Mouse (Mus musculus): ENCODE results near the gene 9430097D07Rik. TPM values are rescaled to one million over a fixed set of nuclear protein-coding genes. Genes with fewer than 3 reads are reported as not detected.

Gene 9430097D07Rik
- polyA plus RNA-seq, 1 experiment from 2014 or later: not detected

DNA sequence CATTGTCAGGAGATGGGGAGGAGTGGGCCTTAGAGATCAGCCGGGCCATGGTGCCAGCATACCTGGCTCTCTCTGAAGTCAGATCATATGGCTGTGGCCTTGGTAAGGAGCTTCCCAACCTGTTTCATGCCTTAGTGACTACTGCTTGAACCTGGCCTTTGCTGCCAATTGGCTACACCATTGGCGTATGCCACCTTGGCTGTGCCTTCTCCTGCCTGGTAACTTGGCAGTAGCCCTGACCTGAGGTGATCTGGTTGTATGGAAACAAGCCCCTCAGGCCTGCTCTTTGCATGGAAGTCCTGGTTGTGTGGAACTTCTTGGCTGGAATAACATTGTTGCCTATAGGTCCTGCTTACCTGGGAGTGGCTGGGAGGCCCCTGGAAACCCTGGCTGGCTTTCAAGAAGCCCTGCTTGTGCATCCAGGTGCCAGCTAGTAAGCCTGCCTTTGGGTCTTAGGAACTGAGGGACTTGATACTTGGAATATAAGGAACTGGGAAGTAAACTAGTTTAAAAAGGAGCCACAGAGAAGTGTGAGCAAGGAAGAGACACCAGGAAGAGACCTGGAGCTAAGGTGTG lies 34.1 kb downstream of the 9430097D07Rik start:
- Histone ChIP-seq H3K4me3 (replicated peaks) (no peak overlapping the region), H3K9ac (replicated peaks) (no peak overlapping the region), H3K4me1 (replicated peaks) (peaks cover 45% of the 10 kb centered on the region), H3K9me3 (no peaks in the 10 kb centered on the region), H3K27me3 (no peaks in the 10 kb centered on the region), H3K27ac (no peak overlapping the region), H3K36me3 (peaks cover 10% of the 10 kb centered on the region; the same call in 1 of the 2 replicates), H3K4me2 (no peak overlapping the region)
- WGBS: 100% methylated on average over 2 of the region's 2 CpGs
- ATAC-seq (ENCODE audit: insufficient number of reproducible peaks, insufficient read depth, low FRiP score, low TSS enrichment, low read depth): no peak

DNA sequence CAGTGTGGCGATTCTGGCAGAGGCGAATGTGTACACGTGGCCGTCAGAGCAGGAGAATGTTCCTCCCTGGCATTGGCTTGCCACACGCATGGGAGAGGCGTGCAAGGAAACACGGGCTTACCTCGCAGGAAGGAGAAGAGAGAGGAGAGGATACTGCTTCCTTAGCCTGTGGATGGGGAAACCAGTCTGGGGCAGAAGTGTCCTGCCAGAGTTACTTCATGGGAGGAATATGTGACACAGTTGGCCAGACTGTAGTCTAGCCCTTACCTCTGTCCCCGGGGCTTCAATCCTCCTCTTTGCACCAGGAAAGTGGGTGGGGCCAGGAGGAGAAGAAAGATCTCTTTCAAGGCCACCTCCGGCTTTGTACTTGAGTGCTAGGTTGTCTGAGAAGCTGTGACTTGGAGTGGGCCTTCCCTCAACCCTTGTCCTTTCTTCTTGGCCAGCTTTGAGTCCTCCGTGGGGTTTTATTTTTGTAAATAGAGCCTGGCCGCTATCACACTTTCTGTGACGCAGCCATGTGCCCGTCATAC lies 36.0 kb downstream of the 9430097D07Rik start:
- Histone ChIP-seq H3K27ac (peak overlapping the region; percentile 72), H3K4me3 (replicated peaks) (no peak overlapping the region), H3K9me3 (no peaks in the 10 kb centered on the region), H3K36me3 (no peaks in the 10 kb centered on the region), H3K4me2 (peak overlapping the region; percentile 88; the same call in 1 of the 2 replicates), H3K9ac (replicated peaks) (no peak overlapping the region), H3K4me1 (replicated peaks) (peaks cover 51% of the 10 kb centered on the region), H3K27me3 (no peaks in the 10 kb centered on the region)
- no peak for ATAC-seq (ENCODE audit: insufficient number of reproducible peaks, insufficient read depth, low FRiP score, low TSS enrichment, low read depth)
- WGBS: 76% methylated on average over 14 of the region's 14 CpGs

DNA sequence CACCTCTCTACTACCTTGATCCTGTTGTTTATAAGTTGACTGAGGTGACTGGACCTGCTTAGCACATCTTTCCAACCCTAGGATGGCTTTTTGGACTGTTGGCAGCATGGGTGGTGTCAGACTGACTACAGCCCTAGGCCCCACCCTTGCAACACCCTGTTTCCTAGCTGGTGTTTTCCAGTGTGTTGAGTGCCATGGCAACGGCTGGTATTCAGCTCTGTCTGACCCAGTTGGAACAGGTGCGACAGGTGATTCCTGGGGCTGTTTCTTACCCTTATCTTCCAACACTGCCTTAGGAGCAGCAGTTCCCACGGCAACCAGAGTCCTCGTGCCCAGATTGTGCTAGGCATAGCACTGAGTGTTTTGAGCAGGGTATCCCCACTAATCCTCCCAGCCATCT lies 37.0 kb downstream of the 9430097D07Rik start:
- H3K36me3 ChIP-seq: no peaks in the 10 kb centered on the region
- no peaks in the 10 kb centered on the region for H3K9me3 ChIP-seq
- peaks cover 61% of the 10 kb centered on the region for H3K4me1 ChIP-seq (replicated peaks)
- no peak for ATAC-seq (ENCODE audit: insufficient number of reproducible peaks, insufficient read depth, low FRiP score, low TSS enrichment, low read depth)
- 76% methylated on average over 4 of the region's 4 CpGs for WGBS
- peak overlapping the region; percentile 72 for H3K27ac ChIP-seq
- H3K9ac ChIP-seq (replicated peaks): no peak overlapping the region
- H3K27me3 ChIP-seq: no peaks in the 10 kb centered on the region
- H3K4me2 ChIP-seq: peak overlapping the region; percentile 88
- H3K4me3 ChIP-seq (replicated peaks): no peak overlapping the region; the same call in 1 of the 2 replicates

DNA sequence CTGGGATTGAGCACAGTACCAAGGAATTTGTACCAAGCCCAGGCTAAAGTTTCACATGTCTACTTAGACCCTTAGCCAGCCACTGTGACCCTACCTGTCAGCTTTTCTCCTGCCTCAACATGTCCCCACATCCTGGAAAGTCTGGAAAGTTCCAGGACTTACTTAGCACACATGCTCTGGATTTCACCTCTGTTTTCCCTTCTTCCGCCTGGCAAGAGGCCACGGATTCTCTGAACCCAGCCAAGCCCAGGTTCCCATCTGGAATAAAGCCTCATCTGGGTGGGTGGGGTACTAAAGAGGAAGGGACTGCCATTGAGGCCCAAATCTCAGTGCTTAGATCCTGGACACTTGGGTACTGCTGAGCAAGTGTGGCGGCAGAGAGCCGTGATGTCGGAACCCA lies 37.5 kb downstream of the 9430097D07Rik start:
- H3K36me3 ChIP-seq: no peaks in the 10 kb centered on the region
- peaks cover 62% of the 10 kb centered on the region for H3K4me1 ChIP-seq (replicated peaks)
- 76% methylated on average over 5 of the region's 5 CpGs for WGBS
- H3K9me3 ChIP-seq: no peaks in the 10 kb centered on the region
- H3K27ac ChIP-seq: 0 out of 2 replicates have a peak overlapping the region, but pooled peaks have one; percentile 17
- H3K9ac ChIP-seq (replicated peaks): 0 out of 2 replicates have a peak overlapping the region, but pooled peaks have one; percentile 23
- peak overlapping the region; percentile 88 for H3K4me2 ChIP-seq
- H3K4me3 ChIP-seq (replicated peaks): peak overlapping the region; percentile 91
- no peaks in the 10 kb centered on the region for H3K27me3 ChIP-seq
- no peak for ATAC-seq (ENCODE audit: insufficient number of reproducible peaks, insufficient read depth, low FRiP score, low TSS enrichment, low read depth)

DNA sequence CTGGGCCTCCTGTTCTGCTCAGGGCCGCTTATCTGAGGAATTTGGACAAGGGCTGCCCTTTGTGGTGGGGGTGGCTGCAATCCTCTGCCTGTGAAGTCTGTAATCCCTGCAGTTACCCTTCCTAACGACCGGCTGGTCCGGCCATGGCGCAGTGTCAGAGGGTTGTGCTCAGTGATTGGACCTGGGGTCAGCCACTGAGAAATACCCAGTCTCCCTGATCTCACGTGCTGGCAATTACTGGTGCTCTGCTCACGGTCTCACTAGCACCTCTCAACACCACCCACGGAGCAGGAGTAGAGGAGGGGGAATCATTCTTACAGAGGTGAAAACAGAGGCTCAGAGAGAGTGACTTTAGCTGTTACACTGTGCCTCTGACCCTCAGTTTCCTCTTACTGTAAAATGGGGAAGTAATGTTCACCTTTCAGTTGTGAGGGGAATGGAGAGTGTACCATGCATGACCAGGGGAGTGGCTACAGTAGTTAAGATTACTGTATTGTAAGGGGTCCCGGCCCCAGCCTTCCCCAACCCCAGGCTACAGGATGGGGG lies 38.1 kb downstream of the 9430097D07Rik start:
- no peaks in the 10 kb centered on the region for H3K36me3 ChIP-seq
- H3K4me3 ChIP-seq (replicated peaks): peak overlapping the region; percentile 91
- H3K4me1 ChIP-seq (replicated peaks): peaks cover 61% of the 10 kb centered on the region
- 7% methylated on average over 9 of the region's 9 CpGs for WGBS
- H3K27me3 ChIP-seq: no peaks in the 10 kb centered on the region
- H3K9me3 ChIP-seq: no peaks in the 10 kb centered on the region
- H3K4me2 ChIP-seq: peak overlapping the region; percentile 88
- peak overlapping the region; percentile 93 for H3K9ac ChIP-seq (replicated peaks)
- ATAC-seq (ENCODE audit: insufficient number of reproducible peaks, insufficient read depth, low FRiP score, low TSS enrichment, low read depth): no peak
- peak overlapping the region; percentile 77 for H3K27ac ChIP-seq

DNA sequence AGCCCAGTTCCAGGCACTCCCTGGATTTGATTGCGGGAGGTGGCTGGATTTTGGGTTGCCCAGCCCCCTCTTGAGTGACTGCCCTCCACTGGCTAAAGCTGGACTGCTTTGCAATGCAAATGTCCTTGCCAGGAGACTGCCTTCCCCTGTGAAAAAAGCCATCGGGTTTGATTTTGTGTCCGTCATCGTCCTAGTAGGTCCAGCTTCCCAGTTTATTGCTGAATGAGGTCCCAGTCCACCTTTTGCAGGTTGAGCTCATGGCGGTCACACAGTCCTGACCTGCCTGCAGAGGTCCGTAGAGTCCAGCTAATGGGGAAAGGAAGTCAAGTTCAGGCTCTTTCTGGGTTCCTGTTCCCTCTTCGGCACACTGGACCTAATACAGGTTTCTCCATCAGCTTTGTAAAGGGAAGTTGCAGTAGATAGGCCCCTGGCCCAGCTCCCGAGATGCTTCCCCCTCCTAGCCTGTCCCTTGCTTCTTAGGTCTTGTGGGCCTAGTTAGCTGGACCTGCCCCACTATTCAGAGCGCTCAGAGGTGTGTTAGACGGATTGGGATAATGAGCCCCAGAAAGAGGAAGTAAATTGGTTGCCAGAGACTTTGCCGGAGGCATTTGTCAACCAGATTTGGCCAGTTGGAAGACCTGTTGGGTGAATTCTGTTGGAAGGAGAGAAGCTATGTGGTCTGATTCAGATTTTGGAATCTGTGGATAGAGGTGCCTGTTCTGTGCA lies 38.7 kb downstream of the 9430097D07Rik start:
- peak overlapping the region; percentile 77 for H3K27ac ChIP-seq
- H3K4me2 ChIP-seq: peak overlapping the region; percentile 88
- ATAC-seq (ENCODE audit: insufficient number of reproducible peaks, insufficient read depth, low FRiP score, low TSS enrichment, low read depth): no peak
- WGBS: 3% methylated on average over 11 of the region's 11 CpGs
- H3K9me3 ChIP-seq: no peaks in the 10 kb centered on the region
- no peaks in the 10 kb centered on the region for H3K36me3 ChIP-seq
- peak overlapping the region; percentile 91 for H3K4me3 ChIP-seq (replicated peaks)
- peaks cover 59% of the 10 kb centered on the region for H3K4me1 ChIP-seq (replicated peaks)
- H3K9ac ChIP-seq (replicated peaks): peak overlapping the region; percentile 93
- no peaks in the 10 kb centered on the region for H3K27me3 ChIP-seq

DNA sequence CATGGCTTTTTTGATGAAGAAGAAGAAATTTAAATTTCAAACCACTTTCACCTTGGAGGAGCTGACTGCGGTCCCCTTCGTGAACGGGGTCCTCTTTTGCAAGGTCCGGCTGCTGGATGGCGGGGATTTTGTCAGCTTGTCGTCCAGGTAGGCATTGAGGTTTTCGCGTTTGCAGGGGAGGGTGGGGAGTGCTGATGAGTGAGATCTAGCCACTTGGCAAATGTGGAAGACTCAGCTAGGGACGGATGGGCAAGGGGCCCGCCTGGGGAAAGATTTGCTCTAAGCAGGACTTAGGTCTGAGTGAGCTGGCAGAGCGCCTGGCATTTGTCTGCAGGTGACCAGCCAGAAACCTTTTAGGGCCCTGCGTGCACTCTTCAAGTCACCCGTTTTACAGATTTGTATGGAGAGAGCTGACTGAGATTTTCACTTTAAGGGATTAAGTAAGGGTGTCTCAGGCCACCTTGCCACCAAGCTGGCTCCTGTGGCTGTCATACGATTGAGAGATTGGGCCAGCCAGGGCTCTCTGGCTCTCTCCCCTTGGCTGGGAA lies 39.3 kb downstream of the 9430097D07Rik start:
- ATAC-seq (ENCODE audit: insufficient number of reproducible peaks, insufficient read depth, low FRiP score, low TSS enrichment, low read depth): no peak
- H3K4me1 ChIP-seq (replicated peaks): peaks cover 57% of the 10 kb centered on the region
- whole genome bisulfite sequencing: 1% methylated on average over 14 of the region's 14 CpGs

DNA sequence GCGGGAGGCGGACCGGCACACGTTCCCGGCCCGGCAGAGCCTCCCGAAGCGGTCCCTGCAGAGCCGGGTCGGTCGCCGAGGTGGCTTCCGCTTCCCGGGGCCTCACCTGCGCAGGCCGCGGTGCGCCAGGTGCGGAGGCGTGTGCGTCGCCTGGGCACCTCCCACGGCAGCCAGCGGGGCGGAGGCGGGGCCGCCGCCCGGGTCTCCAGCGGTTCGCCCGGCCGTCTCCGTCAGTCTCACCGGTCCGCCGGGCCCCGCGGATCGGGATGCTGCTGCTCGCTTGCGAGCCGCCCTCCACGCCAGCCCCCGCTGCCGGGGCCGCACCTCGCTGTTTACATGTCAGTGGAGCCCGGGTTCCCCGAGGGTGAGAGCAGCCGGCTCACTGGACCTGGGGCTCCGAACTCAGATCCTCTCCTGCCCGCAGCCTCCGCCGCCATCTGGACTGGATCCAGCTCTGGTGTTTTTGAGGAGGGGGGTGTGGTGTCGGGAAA lies 39.9 kb downstream of the 9430097D07Rik start:
- no peaks in the 10 kb centered on the region for H3K36me3 ChIP-seq
- H3K4me2 ChIP-seq: peak overlapping the region; percentile 88
- peak overlapping the region; percentile 91 for H3K4me3 ChIP-seq (replicated peaks)
- ATAC-seq (ENCODE audit: insufficient number of reproducible peaks, insufficient read depth, low FRiP score, low TSS enrichment, low read depth): no peak; the same call in 1 of the 2 replicates
- WGBS: 1% methylated on average over 45 of the region's 56 CpGs
- H3K9me3 ChIP-seq: no peaks in the 10 kb centered on the region
- H3K27ac ChIP-seq: peak overlapping the region; percentile 98
- H3K27me3 ChIP-seq: no peaks in the 10 kb centered on the region
- H3K9ac ChIP-seq (replicated peaks): peak overlapping the region; percentile 93
- H3K4me1 ChIP-seq (replicated peaks): peaks cover 54% of the 10 kb centered on the region

More for the DNA sequence above, 39.3 kb downstream of the 9430097D07Rik start:
- Histone ChIP-seq H3K27me3 (no peaks in the 10 kb centered on the region), H3K36me3 (no peaks in the 10 kb centered on the region), H3K4me2 (peak overlapping the region; percentile 88), H3K27ac (peak overlapping the region; percentile 98; the same call in 1 of the 2 replicates), H3K9me3 (no peaks in the 10 kb centered on the region), H3K9ac (replicated peaks) (peak overlapping the region; percentile 93), H3K4me3 (replicated peaks) (peak overlapping the region; percentile 91)

DNA sequence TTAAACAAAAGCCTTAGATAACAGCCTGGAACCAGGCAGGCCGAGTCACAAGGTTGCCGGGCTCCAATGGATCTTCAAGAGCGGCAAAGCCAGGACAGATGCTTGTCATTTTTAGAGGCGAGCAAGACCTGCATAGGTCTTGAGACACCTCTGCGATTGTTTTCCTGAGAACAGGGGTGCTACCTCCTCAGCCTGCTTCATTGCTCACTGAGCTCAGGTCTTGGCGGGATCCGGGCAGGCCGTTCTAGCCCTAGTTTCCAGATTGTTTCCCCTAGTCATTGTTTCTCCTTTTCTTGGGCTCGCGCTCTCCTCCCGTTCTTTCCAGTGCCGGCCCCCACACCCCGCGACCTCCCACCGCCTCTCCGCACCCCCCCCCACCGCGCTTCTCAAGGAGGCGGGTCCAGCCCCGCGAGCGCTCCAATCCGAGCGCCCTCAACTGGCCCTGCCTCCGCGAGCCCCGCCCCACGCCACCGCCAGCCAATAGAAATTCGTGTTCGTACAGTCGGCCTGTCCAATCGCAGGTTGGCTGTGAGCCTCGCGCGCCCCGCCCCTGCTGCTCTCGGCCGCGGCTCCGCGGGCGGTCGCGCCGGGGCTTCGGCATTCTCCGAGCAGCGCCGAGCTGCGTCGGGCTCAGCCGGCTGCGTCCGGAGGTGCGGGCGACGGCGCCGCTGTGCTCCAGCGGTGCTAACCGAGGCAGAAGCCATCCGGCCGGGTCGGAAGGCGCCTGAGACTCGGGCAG lies 40.6 kb downstream of the 9430097D07Rik start, which contains the start of gene Fam102a:
Fam102a (plus strand) TSS at position 600 of the 739 bp plus-strand sequence.
- peak; percentile 95 for ATAC-seq (ENCODE audit: insufficient number of reproducible peaks, insufficient read depth, low FRiP score, low TSS enrichment, low read depth)
- Histone ChIP-seq H3K4me3 (replicated peaks) (peak within 1 kb of the TSS; percentile 91), H3K4me1 (replicated peaks) (peaks cover 52% of the 10 kb centered on the region), H3K9ac (replicated peaks) (peak within 1 kb of the TSS; percentile 93), H3K4me2 (peak within 1 kb of the TSS; percentile 88), H3K36me3 (no peaks in the 10 kb centered on the region), H3K27ac (peak within 1 kb of the TSS; percentile 98), H3K9me3 (no peaks in the 10 kb centered on the region), H3K27me3 (no peaks in the 10 kb centered on the region)
- WGBS: under 1% methylated on average over 67 of the region's 67 CpGs

DNA sequence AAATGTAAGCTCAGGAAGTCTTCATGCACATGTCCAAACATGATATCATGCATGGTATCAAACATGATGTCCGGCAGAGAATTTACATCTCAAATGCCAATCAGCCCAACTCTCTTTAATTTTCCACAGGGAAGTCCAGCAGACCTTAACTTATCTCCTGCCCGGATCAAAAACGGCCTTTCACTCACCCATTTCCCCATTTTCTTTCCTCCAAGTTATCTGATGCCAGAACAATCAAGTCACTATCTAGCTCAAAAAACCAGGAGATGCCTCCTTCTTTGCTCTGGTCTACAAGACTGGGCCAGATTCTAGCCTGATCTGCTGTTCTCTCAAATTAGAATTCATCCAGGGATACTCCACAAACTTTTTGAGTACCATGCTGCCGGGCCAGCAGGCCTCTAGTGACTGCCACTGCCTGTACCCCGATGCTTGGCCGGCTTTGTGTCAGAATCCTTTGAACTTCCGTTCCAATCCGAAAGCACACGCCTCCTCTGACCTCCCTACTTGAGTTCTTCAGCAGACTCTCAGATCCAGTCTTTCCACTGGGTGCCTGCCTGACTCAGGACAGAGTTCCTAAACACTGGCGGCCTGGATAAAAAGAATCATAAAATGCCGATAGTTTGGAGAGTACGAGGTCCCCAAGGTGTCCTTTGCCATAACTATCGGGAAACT lies 41.3 kb downstream of the 9430097D07Rik start:
- WGBS: 11% methylated on average over 13 of the region's 13 CpGs
- ATAC-seq (ENCODE audit: insufficient number of reproducible peaks, insufficient read depth, low FRiP score, low TSS enrichment, low read depth): no peak; the same call in 1 of the 2 replicates
- Histone ChIP-seq H3K9ac (replicated peaks) (peak overlapping the region; percentile 71), H3K27me3 (no peaks in the 10 kb centered on the region), H3K9me3 (no peaks in the 10 kb centered on the region), H3K4me1 (replicated peaks) (peaks cover 45% of the 10 kb centered on the region), H3K4me2 (peak overlapping the region; percentile 88), H3K4me3 (replicated peaks) (peak overlapping the region; percentile 91), H3K27ac (peak overlapping the region; percentile 98), H3K36me3 (no peaks in the 10 kb centered on the region)
